Mouse (Mus musculus) layer of hippocampus, adult 9-11 months (tissue): ENCODE results near the gene Hsd17b2.

Source experiments
- DNase-seq: peaks from one replicate; pipeline ENCODE4 v3.0.0; 2022

Hsd17b2 gene

DNA sequence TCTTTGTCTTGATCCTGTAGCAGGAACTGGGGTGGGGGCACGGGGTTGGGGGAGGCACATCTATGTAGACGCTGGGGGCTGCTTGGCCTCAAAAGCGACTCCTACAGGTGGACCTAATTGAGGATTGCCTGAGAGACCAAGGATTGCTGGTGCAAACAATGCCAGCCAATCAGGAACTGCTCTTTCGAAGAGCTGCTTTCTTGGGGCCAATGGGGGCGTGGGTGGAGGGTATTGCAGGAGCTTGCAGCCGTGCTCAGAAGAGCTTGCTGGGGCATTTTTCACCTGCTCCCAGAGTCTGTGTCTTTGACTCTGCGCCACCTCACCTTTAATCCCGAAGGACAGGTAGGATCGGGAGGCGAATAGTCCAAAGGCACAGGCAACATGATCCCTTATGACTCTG lies 73.9 kb downstream of the Hsd17b2 start:
- no peak for DNase-seq

- no peak for DNase-seq
These were observed 74.4 kb downstream of the Hsd17b2 start for GRCm38 (mm10) chr8:117776075-117776474.

DNA sequence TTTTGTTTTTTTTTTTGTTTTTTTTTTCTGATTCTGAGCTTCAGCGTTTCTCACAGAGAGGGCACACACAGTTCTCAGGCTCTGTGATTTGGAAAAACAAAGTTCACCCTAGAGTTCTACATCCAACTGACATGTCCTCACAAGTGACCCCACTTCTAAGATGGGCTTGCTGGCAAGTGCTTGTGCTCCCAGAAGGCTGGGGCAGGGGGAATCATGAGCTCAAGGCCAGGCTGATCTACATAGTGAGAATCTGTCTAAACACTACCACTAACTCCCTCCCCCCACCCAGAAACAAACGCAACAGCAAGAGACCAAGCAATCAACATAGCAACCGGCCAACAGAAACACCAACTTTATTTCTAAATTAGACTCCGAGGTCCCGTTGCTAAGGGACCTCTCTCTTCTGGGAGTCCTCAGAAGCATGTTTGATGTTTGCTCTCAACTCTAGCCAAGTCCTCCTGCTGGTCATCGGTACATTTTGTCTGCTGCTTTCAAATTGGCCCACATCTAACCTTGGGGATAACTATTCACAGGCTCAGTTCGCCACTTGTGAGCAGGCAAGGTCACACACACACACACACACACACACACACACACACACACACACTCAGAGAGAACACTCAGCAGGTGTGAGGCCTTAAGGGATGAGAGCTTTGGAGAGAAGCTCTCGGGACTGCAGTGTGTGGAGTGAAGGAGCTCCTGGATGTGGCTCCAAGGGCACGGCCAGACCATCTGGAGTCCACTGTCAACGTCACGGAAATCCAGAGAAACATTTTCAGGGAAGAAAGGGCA lies 77.0 kb downstream of the Hsd17b2 start:
- DNase-seq, result no peak

- DNase-seq, result no peak
These were observed 77.6 kb downstream of the Hsd17b2 start for GRCm38 (mm10) chr8:117779344-117779743.

DNA sequence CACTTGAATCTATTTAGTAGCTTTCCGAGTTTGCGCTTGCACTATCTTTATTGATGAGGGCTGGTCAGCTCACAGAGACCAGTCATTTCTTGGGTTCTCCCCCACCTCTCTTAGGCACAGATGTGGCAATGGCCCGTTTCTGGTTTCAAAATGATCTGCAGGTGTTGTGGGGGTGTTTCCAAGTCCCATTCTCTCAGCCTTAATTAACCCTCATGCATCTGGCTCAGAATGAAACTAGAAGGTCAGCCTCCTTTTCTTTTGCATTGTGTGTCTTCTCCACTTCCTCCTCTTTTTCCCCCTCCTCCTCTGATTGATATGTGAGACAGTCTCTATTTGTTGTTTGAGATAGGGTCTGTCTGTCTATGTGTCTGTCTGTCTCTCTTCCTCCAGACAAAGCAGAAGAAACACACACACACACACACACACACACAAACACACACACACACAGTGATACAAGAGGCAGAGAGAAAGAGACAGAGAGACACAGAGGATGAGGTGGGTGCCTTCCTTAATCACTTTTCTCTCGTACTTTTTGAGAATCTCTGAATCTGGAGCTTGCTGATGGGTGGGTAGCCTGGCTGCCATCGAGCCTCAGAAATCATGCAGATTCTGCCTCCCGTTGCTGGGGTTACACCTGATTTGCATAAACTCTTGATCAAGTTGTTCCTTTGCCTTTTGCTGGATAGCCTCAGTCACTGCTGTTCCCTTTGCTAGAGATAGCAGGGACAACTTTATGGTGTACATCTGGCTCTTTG lies 79.8 kb downstream of the Hsd17b2 start:
- no peak for DNase-seq

DNA sequence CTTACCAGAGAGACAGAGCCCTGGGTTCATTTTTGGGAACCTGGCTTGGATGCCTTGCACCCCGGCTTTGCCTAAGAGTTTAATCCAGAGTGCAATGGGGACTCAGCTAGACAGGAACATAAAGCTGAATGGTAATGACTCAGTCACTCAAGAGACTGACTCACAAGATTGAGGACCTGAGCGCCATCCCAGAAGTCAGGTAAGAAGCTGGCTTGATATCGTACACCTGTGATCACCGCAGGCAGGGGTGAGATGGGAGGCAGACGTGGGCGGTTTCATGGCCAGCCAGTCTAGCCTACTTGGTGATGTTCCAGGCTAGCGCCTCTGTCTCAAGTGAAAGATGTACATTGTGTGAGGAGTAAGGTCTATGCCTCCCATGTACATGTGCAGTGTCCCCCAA lies 81.3 kb downstream of the Hsd17b2 start:
- no peak for DNase-seq

DNA sequence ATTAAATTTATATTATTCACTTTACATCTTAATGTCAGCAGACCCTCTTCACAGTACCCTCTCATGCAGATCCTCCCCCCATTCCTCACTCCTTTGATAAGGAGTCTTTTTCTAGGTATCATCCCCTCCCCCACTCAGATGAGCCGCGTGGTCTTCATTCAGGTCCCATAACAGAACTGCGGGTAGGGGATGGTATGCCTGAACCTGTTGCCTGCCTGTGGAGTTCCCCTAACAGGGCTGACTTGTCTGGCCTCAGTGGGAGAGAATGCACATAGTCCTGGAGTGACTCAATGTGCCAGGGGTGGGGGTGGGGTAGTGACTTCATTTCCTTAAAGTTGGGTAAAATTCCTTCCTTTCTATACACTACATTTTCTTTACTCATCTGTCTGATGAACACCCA lies 84.7 kb downstream of the Hsd17b2 start:
- no peak for DNase-seq

DNA sequence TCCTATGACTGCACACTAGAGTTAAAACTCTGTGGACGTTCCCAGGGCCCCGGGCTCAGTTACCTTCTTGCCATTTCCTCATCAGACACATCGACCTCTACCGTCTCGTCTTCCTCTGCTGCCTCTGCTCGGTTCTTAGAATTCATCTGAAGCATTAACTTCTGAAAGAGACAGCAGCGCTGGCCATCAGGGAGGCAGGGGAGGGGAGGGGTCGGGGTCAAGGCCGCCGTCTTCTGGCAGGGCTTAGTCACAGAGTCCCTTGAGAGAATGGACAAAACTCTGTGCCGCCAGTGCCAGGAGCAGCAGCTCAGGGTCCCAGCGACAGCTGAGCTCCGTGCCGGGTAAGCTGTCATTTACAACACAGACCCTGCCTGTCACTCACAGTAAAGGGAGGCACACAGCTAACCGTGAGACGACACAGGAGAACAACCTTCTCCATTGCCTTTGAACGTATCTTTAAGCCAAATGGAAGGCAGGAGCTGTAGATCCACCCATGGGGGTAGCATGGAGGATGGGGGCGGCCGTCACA lies 91.0 kb downstream of the Hsd17b2 start:
- DNase-seq, result no peak

DNA sequence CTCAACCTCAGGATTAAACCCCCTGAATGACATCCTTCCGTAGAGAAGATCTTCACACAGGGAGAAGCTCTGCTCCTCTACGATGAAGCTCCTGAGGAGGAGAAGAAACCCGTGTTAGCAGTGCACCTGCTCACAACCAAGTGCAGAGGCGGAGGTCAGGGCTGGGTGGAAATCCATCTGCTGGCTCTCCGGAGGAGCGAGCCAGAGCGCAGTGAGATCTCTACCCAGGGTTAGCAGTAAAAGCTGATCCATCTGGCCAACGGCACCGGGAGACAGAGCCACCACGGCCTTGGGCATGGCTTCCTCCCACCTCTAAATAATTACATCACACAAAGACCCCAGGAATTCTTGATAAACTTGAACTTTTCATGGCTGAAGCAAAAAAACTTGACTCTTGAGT lies 92.9 kb downstream of the Hsd17b2 start:
- DNase-seq, result no peak

DNA sequence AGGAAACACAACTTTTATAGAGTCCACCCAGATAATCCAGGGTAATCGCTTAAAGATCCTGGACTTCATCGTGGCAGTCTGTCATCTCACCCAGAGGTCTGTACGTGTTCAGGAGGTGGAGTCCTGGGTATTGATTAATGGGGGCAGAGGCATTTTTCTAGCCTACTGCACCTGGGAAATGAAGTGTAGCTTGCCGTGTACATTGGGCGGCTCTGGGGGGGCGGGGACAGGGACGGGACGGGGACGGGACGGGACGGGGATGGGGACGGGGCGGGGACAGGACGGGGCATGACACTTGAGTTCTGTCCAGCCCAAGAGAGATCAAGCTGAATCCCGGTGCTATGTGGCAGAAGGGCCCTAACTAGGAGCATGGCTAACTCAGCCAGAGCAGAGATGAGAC lies 94.8 kb downstream of the Hsd17b2 start:
- no peak for DNase-seq

DNA sequence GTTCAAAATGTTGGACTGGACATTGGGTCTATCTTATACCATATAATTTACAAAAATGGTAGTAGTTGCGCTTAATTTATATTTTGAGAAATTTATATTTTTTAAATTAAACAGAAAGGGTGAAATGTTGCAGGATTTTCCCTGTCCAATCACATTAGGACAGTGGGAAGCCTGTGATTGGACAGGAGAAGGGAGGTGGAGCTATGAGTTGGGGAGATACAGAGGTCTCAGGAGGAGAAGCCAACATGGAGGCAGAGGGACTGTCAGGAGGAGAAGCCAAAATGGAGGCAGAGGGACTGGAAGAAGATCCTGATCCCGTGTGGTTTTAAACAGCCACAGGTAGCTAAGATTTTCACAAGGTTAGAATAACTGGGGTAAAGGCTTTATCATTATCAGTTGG lies 96.4 kb downstream of the Hsd17b2 start:
- DNase-seq, result no peak

DNA sequence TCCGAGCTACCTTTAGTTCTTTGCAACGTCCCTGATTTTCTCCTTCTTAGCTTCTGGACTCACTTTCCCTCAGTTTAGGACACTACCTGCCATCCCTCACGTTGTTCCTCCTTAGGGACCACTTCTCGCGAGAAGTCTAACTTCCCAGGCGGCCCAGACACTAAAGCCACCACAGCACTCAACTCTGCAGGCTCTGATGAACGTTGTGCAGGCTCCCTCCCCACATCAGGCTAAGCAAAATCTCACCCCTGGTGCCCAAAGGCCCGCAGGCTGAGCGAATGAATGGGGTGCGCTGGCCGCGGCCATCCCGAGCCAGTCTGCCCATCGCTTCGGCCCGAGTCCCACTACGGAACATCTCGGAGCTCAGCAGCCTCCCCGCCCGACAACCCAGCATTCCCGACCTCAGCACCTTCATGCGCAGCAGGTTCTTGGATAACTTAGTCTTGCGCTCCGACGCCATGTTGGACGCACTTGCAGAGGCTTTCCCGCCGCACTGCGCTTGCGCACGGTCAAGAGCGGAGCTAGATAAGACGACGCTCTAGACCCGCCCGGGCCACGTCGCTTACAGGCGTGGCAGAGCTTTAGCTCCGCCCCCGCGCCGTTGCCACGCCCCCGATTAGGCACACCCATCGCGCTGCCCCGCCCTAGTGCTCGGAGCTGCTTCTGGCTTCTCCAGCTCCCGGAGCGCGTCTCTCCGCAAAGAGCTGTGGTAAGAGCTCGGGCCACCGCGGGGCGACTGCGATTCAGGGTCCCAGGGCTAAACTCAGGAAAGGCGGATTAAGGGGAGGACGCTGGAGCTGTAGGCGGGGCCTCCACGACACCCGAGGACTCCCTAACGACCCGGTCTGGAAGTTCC lies 100.0 kb downstream of the Hsd17b2 start, which contains the start of gene Mphosph6:
Gene Mphosph6 (minus strand): TSS at position 501 of the 856 bp plus-strand sequence.
- peak; percentile 98 for DNase-seq

GRCm38 (mm10) chr8:117802299-117802689 lies 100.6 kb downstream of the Hsd17b2 start:
- peak; percentile 20 for DNase-seq

- no peak for DNase-seq
These were observed 103.7 kb downstream of the Hsd17b2 start for GRCm38 (mm10) chr8:117805419-117805818.
